Mouse (Mus musculus) midbrain, embryonic 11.5 days (tissue): Measurements from ENCODE around the gene Pla2g4e. TPM values are rescaled to one million over a fixed set of nuclear protein-coding genes. Genes with fewer than 3 reads are reported as not detected.

Experiments
- ATAC-seq: fragments of 200-750 bp; cut with Nextera tagmentation; 2 replicates; pipeline ENCODE4 v1.8.0; 2017; ENCODE audit warnings: moderate TSS enrichment, moderate library complexity; ENCODE audit not compliant: low FRiP score
- DNase-seq: peaks from one replicate; pipeline ENCODE4 v3.0.0; 2015; ENCODE audit warnings: low spot score; ENCODE audit errors: missing footprints
- H3K27ac ChIP-seq: fragments of 300-500 bp; sonication (generic); 2 replicates; pipeline ENCODE4 v1.5.1; 2014; ENCODE audit warnings: low read depth, low read length
- H3K27me3 ChIP-seq: fragments of 300-500 bp; sonication (generic); 2 replicates; pipeline ENCODE4 v1.6.1; 2014; ENCODE audit warnings: mild to moderate bottlenecking, low read length, moderate library complexity, mixed read lengths; ENCODE audit not compliant: control insufficient read depth, insufficient read depth
- H3K36me3 ChIP-seq: fragments of 300-500 bp; sonication (generic); 2 replicates; pipeline ENCODE4 v1.6.1; 2014; ENCODE audit warnings: mild to moderate bottlenecking, low read length, moderate library complexity, mixed read lengths; ENCODE audit not compliant: control insufficient read depth, insufficient read depth
- H3K4me1 ChIP-seq: fragments of 300-500 bp; sonication (generic); 2 replicates; pipeline ENCODE4 v1.6.1; 2014; ENCODE audit warnings: low read length; ENCODE audit not compliant: control insufficient read depth, insufficient read depth
- H3K4me2 ChIP-seq: fragments of 300-500 bp; sonication (generic); 2 replicates; pipeline ENCODE4 v1.6.1; 2014; ENCODE audit warnings: mild to moderate bottlenecking, moderate library complexity
- H3K4me3 ChIP-seq: fragments of 300-500 bp; sonication (generic); 2 replicates; pipeline ENCODE4 v1.5.1; 2014; ENCODE audit warnings: low read depth, low read length
- H3K9ac ChIP-seq: fragments of 300-500 bp; sonication (generic); 2 replicates; pipeline ENCODE4 v1.6.1; 2014; ENCODE audit warnings: low read length
- H3K9me3 ChIP-seq: fragments of 300-500 bp; sonication (generic); 2 replicates; pipeline ENCODE4 v1.6.1; 2016; ENCODE audit warnings: low read length; ENCODE audit not compliant: control insufficient read depth
- WGBS: fragments of 180-500 bp; shearing (Covaris S2); extraction: QIAGEN DNeasy Blood & Tissue Kit; methylation state at CpG from one replicate; pipeline ENCODE4 v1.1.7; 2014; 5-methylcytosine and 5-hydroxymethylcytosine counted together
- polyA plus RNA-seq: library from polyadenylated mRNA; unstranded; fragments of >200 nt; fragmentation: Nextera tagmentation; extraction: Ambion mirVana; gene quantifications from 2 replicates; pipeline ENCODE4 v1.2.1, GENCODE M21; 2014

The Pla2g4e gene
- polyA plus RNA-seq, 1 experiment from 2014 or later = 0.04 TPM

- Histone ChIP-seq H3K9ac (no peak overlapping the region), H3K4me1 (no peaks in the 10 kb centered on the region), H3K27me3 (no peaks in the 10 kb centered on the region), H3K4me2 (no peak overlapping the region), H3K27ac (no peak overlapping the region), H3K36me3 (no peaks in the 10 kb centered on the region), H3K9me3 (no peaks in the 10 kb centered on the region), H3K4me3 (no peak overlapping the region)
- ATAC-seq (no peak), DNase-seq (peak; percentile 69)
- WGBS = 90% methylated on average over 1 of the region's 1 CpGs
Measured at GRCm38 (mm10) chr2:120141671-120142070, 103.5 kb downstream of the Pla2g4e start.

DNA sequence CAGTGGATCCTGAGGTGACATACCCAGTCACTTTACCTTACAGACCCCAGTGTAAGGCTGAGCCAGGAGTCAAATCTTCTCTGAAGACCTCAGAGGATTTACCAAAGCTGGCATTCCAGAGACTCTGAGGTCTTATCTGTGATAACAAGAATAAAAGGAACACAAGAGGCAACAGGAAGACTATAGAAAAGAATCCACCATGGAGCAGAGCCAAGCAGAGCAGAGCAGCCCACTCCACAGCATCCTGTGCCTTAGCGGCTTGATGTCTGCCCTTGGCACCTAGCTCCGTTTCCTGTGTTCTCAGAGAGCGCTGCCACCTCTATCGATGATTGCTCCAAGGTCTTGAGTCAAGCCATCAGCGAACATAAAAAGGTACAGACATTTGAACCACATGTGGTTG is 104.8 kb downstream of the Pla2g4e start:
- H3K27ac ChIP-seq = no peak overlapping the region
- no peak overlapping the region for H3K4me2 ChIP-seq
- no peaks in the 10 kb centered on the region for H3K4me1 ChIP-seq
- H3K4me3 ChIP-seq = no peak overlapping the region
- H3K9ac ChIP-seq = no peak overlapping the region
- WGBS = 89% methylated on average over 5 of the region's 5 CpGs
- H3K27me3 ChIP-seq = no peaks in the 10 kb centered on the region
- DNase-seq = peak; percentile 49
- no peaks in the 10 kb centered on the region for H3K9me3 ChIP-seq
- no peaks in the 10 kb centered on the region for H3K36me3 ChIP-seq
- ATAC-seq = no peak

DNA sequence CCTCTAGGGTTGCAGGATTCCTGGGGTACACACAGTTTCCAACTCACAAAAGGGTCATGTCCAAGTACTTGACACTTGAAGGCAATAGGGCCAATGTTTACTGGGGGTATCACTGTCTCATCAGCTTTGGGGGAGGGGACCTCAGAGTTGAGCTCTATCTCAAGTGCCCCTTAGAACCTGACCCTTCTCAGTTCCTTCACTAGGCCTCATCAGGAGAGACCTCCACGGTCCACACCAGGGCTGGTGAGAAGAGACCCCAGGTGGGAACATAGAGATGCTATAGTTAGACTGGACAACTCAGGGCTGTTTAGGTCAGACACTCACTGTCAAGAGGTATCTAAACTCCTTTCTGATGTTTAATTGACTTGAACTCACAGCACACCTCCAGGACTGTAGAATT is 106.0 kb downstream of the Pla2g4e start:
- Histone ChIP-seq H3K27ac (no peak overlapping the region), H3K4me3 (no peak overlapping the region), H3K36me3 (no peaks in the 10 kb centered on the region), H3K9me3 (no peaks in the 10 kb centered on the region), H3K4me2 (no peak overlapping the region), H3K9ac (no peak overlapping the region), H3K27me3 (no peaks in the 10 kb centered on the region), H3K4me1 (no peaks in the 10 kb centered on the region)
- ATAC-seq = no peak
- 94% methylated on average over 1 of the region's 1 CpGs for WGBS
- peak; percentile 28 for DNase-seq

DNA sequence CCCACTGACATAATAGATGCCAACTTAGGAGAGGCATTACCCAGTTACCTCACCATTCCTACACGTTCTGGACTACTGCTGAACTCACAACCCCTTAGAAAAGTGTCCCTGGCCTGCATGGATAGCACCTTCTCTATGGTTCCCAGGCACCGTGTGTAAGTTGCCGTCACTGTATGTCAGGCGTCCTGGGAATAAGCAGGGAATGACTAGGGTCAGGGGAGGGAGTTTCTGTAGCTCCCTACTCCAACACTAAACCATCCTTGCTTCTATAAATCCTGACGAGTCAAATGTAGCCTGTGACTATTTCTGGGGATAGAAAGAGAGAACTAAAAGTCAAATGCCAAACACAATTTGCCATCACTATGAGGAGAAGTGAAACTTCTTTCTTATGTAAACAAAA is 107.9 kb downstream of the Pla2g4e start:
- no peak overlapping the region for H3K4me3 ChIP-seq
- ATAC-seq = no peak

GRCm38 (mm10) chr2:120134453-120135075 is 110.6 kb downstream of the Pla2g4e start:
- DNase-seq (peak; percentile 69), ATAC-seq (no peak)
- Histone ChIP-seq H3K36me3 (no peaks in the 10 kb centered on the region), H3K27me3 (no peaks in the 10 kb centered on the region), H3K4me1 (no peaks in the 10 kb centered on the region), H3K9me3 (no peaks in the 10 kb centered on the region), H3K4me2 (no peak overlapping the region), H3K9ac (no peak overlapping the region), H3K27ac (no peak overlapping the region), H3K4me3 (no peak overlapping the region)

More for the DNA sequence above, 107.9 kb downstream of the Pla2g4e start:
- Histone ChIP-seq H3K4me1 (no peaks in the 10 kb centered on the region), H3K4me2 (no peak overlapping the region), H3K27ac (no peak overlapping the region), H3K27me3 (no peaks in the 10 kb centered on the region), H3K9ac (no peak overlapping the region), H3K9me3 (no peaks in the 10 kb centered on the region), H3K36me3 (no peaks in the 10 kb centered on the region)
- 76% methylated on average over 5 of the region's 5 CpGs for WGBS
- peak; percentile 56 for DNase-seq

- Histone ChIP-seq H3K9ac (no peak overlapping the region), H3K36me3 (no peaks in the 10 kb centered on the region), H3K4me1 (no peaks in the 10 kb centered on the region), H3K4me3 (no peak overlapping the region), H3K27ac (no peak overlapping the region), H3K4me2 (no peak overlapping the region), H3K27me3 (no peaks in the 10 kb centered on the region), H3K9me3 (no peaks in the 10 kb centered on the region)
- DNase-seq = peak; percentile 14
- WGBS = 93% methylated on average over 1 of the region's 1 CpGs
- ATAC-seq = no peak
Measured at GRCm38 (mm10) chr2:120131881-120132280, 113.3 kb downstream of the Pla2g4e start.

DNA sequence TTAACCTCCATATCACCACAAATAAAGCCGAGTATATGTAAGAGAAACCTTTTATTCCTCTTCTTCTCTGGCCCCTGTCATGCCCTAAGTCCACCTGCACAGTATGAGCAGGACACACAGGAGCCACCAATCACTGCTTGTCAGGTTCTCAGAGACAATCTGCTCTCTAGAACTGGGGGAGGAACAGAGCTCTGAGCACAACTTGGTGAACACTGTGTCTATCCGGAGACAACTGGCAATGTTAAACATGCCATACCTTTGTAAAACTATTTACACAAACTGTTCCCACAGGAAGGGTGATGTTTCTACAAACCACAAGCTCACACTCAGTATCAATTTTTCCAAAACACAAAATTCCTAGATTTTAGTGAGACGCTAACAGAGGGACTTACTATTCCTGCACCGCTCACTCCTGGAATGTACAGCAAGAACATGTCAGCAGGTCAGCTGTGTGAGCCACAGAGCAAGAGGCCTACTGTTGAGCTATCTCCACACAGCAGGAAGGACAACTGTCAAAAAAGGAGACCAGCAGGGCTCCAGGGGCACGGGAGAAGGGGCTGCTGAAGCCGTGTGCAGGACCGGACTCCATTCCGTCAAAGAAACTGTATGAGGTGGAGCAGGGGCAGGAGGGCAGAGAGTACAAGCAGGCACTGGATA is 115.8 kb downstream of the Pla2g4e start:
- peak; percentile 78 for DNase-seq
- Histone ChIP-seq H3K27me3 (no peaks in the 10 kb centered on the region), H3K9me3 (no peaks in the 10 kb centered on the region), H3K4me1 (no peaks in the 10 kb centered on the region), H3K4me3 (no peak overlapping the region), H3K27ac (no peak overlapping the region), H3K4me2 (no peak overlapping the region), H3K9ac (no peak overlapping the region), H3K36me3 (no peaks in the 10 kb centered on the region)
- no peak for ATAC-seq
- 77% methylated on average over 8 of the region's 8 CpGs for WGBS

GRCm38 (mm10) chr2:120128611-120129051 is 116.5 kb downstream of the Pla2g4e start:
- Histone ChIP-seq H3K4me3 (no peak overlapping the region), H3K9ac (no peak overlapping the region), H3K36me3 (no peaks in the 10 kb centered on the region), H3K9me3 (no peaks in the 10 kb centered on the region), H3K4me2 (no peak overlapping the region), H3K4me1 (no peaks in the 10 kb centered on the region), H3K27me3 (no peaks in the 10 kb centered on the region), H3K27ac (no peak overlapping the region)
- 69% methylated on average over 1 of the region's 1 CpGs for WGBS
- DNase-seq (peak; percentile 79), ATAC-seq (no peak)

- H3K27me3 ChIP-seq = no peaks in the 10 kb centered on the region
- no peak overlapping the region for H3K9ac ChIP-seq
- H3K4me1 ChIP-seq = no peaks in the 10 kb centered on the region
- no peaks in the 10 kb centered on the region for H3K36me3 ChIP-seq
- H3K27ac ChIP-seq = no peak overlapping the region
- ATAC-seq (no peak), DNase-seq (peak; percentile 2)
- H3K4me2 ChIP-seq = no peak overlapping the region
- no peaks in the 10 kb centered on the region for H3K9me3 ChIP-seq
- H3K4me3 ChIP-seq = no peak overlapping the region
Measured at GRCm38 (mm10) chr2:120128011-120128410, 117.1 kb downstream of the Pla2g4e start.
